Mouse (Mus musculus) mouse trophoblast stem cell (cell line): Measurements from ENCODE around the gene Sart3.
"Not testable (repeated sequence)": the region's sequence is repeated elsewhere in the genome, so short reads cannot be mapped to it uniquely, and the experiment has no call there.

ENCODE experiments used
- in situ Hi-C, 2 experiments: fragments of 300-500 bp; cut with MseI, MboI; formaldehyde crosslinking; loops; 2 replicates in 1 of 2; 3 replicates in 1 of 2; pipeline ENCODE4 v1.15.1; 2025

Sart3 gene

DNA sequence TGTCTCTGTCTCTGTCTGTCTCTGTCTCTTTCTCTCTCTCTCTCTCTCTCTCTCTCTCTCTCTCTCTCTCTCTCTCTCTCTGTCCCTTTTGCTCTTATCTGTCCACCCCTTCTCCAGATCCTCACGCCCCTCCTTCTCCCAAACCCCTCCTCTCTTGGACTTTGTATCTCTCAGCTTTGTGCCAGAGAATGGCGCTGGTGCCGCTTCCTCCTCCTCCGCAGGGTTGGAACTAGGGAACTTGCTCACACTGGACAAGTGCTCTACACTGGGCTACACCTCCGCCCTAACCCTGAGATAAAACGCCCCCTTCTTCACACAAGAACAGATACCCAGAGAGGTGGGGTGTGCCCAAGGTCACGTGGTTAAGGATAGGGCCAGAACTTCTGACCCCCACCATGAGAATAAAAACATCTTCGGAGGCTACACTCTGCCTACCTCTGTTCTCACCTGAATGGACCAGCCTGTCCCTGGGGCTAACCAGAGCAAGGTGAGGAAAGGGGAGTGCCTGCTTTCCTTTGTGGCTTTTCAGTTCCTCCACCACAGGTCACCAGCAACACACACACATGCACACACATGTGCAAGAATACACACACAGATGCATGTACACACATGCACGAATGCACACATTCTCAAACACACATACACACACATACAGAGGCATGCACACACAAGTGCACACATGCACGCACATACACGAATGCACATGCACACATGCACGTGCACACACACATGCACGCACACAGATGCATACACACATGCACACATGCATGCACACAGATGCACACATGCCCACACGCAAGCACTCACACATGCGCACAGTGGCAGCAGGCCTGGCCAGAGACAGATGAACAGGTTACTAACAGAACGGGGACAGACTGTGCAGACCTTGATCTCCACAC is 19.1 kb upstream of the Sart3 start:
- in situ Hi-C loops, result no loop called here

GRCm38 (mm10) chr5:113790453-113791196 is 18.3 kb upstream of the Sart3 start:
- in situ Hi-C loops, result no loop called here

- in situ Hi-C loops, result no loop called here
These were observed 16.9 kb upstream of the Sart3 start for GRCm38 (mm10) chr5:113789075-113789788.

DNA sequence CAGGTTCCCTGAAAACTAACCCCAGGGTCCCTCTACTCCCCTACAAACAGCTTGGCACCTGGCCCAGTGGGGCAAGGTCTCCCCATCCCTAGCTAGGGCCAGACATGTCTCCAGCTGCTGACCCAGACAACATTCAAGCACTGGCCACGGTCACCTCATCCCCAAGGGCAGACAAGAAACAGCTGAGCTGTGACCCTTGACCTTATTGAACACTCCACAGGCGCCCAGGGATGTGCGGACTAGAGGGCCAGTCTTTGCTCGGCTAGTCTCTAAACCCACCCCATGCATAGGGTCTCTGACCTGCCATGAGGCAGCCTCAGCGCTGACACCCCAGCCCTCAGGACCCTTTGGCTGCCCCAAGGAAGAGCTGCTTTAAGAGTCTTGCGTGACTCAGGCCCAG is 16.3 kb upstream of the Sart3 start:
- in situ Hi-C loops, result no loop called here

GRCm38 (mm10) chr5:113786985-113787384 is 14.7 kb upstream of the Sart3 start:
- in situ Hi-C loops, result no loop called here

DNA sequence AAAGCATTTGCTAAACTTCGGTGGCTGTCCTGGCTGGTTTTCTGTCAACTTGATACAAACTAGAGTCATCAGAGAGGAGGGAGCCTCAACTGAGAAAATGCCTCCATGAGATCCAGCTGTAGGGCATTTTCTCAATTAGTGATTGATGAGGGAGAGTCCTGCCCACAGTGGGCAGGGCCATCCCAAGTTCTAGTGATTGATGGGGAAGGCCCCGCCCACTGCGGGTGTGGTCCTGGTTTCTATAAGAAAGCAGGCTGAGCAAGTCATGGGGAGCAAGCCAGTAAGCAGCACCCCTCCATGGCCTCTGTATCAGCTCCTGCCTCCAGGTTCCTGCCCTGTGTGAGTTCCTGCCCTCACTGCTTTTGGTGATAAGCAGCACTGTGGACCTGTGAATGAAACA is 11.8 kb upstream of the Sart3 start:
- in situ Hi-C loops, result not testable (repeated sequence)

GRCm38 (mm10) chr5:113783581-113784001 is 11.3 kb upstream of the Sart3 start:
- in situ Hi-C loops, result no loop called here

- in situ Hi-C loops, result no loop called here
These were observed 10.3 kb upstream of the Sart3 start for GRCm38 (mm10) chr5:113782624-113783023.

- in situ Hi-C loops, result no loop called here
These were observed 9.6 kb upstream of the Sart3 start for GRCm38 (mm10) chr5:113781875-113782274.

DNA sequence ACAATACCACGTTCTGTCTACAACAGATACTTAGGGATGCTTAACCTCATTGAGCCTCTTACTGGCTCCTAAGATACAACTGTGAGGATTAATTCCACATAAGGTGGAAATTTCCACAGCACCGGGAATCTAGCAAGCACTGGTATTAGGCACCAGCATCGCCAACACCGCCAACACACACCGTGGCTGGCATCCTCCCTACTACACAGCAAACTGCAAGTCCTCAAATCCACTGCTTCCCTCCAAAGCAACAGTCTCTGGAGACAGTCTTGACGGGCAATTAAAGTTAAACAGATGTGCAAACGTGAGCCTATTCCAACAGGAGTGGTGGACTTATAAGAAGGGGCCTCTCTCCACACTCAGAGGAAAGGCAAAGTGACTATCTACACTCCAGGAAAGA is 8.9 kb upstream of the Sart3 start:
- in situ Hi-C loops, result no loop called here

GRCm38 (mm10) chr5:113780763-113781162 is 8.5 kb upstream of the Sart3 start:
- in situ Hi-C loops, result no loop called here

DNA sequence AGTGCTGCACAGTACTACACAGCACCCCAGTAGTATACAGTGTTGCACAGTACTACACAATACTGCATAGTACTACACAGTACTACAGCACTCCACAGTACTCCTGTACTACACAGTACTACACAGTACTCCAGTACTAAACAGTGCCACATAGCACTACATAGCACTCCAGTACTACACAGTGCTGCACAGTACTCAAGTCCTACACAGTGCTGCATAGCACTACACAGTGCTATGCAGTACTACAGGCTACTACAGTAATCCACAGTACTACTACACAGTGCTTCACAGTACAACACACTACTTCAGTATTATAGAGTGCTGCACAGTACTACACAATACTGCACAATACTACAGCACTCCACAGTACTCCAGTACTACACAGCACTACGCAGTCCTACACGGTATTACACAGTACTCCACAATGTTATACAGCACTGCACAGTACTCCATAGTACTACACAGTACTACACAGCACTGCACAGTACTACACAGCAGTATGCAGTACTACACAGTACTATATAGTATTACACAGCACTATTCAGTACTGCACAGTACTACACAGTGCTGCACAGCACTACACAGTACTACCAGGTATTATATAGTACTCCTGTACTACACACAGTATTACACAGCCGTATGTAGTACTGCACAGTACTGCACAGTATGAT is 7.9 kb upstream of the Sart3 start:
- in situ Hi-C loops, result no loop called here

- in situ Hi-C loops, result loop anchor here in 1 of 2 experiments (5.0 kb wide), 1 partner anchor 33 kb away; no protein-coding TSS in a partner anchor
These were observed 7.3 kb upstream of the Sart3 start for GRCm38 (mm10) chr5:113779569-113779968.

- in situ Hi-C loops, result loop anchor here in 1 of 2 experiments (5.0 kb wide), 1 partner anchor 35 kb away; no protein-coding TSS in a partner anchor
These were observed 5.4 kb upstream of the Sart3 start for GRCm38 (mm10) chr5:113777728-113778127.

DNA sequence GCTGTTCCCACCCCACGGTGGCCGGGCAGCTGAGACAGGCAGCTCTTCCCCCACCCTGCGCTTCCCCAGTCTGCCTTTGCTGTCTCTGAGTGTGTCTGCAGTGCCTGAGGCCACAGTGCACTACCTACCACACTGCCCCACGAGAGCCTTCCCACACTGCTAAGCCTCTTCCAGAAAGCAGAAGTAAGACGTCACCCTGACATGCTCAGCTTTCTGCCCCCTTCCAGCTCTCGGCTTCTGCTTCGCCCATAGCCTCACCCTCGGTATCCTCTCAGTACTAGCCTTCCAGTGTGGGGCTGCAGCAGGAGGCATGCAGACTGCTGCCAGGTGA is 4.6 kb upstream of the Sart3 start:
- in situ Hi-C loops, result loop anchor here in 1 of 2 experiments (5.0 kb wide), 1 partner anchor 35 kb away; no protein-coding TSS in a partner anchor

- in situ Hi-C loops, result loop anchor here in 1 of 2 experiments (5.0 kb wide), 1 partner anchor 36 kb away; no protein-coding TSS in a partner anchor
These were observed 4.0 kb upstream of the Sart3 start for GRCm38 (mm10) chr5:113776128-113776895.

DNA sequence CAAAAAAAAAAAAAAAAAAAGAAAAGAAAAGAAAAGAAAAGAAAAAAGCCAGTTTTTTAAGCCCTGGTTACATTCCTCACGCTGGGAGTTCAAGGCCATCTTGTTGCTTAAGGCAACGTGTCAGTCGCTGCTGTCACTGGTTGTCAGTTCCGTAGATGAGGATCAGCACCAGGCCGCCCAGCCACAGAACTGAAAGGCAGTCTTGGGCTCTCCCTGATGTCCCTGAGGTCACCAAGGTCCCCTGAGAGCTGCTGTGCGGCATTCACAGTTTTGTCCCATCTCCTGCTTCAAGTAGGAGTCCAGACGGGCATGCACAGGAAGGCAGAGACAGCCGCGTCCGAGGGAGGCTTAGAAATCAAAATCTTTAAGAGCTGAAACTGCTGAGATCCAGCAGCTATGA is 3.3 kb upstream of the Sart3 start:
- in situ Hi-C loops, result loop anchor here in 1 of 2 experiments (5.0 kb wide), 1 partner anchor 37 kb away; no protein-coding TSS in a partner anchor

DNA sequence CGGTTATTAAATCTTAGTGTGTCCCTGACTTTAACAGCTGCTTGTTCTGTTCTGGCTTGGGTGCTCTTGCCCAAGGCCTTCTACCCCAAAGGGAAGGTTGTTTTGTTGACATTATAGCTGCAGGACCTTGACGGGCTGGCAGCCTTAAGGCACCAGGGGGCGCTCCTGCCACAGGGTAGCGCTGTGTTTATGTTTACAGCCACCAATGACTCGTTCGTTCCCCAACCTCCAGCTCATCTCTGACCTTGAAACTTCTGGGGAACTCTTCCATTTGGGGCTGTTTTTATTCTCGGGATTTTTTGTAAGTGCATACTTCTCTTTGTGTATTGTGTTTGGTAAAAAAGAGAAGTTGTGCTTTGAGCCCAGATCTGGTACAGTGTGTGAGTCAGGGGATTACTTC is 1.4 kb upstream of the Sart3 start:
- in situ Hi-C loops, result loop anchor here in 1 of 2 experiments (5.0 kb wide), 1 partner anchor 34 kb away; no protein-coding TSS in a partner anchor

GRCm38 (mm10) chr5:113772905-113773519 is 702 bp upstream of the Sart3 start:
- in situ Hi-C loops, result loop anchor here in 1 of 2 experiments (5.0 kb wide), 1 partner anchor 34 kb away; no protein-coding TSS in a partner anchor
